Mouse (Mus musculus) E14TG2a.4 (cell line): ENCODE results near the gene Mylk.

ENCODE experiments used
- CTCF ChIP-seq: conservative IDR thresholded peaks from 2 replicates; pipeline ENCODE4 v1.5.1; 2014; ENCODE audit warnings: low read length
- NANOG ChIP-seq: IDR thresholded peaks from 2 replicates; pipeline ENCODE4 v1.6.1; 2014; ENCODE audit warnings: borderline replicate concordance, low read length, mixed read lengths
- POU5F1 ChIP-seq: IDR thresholded peaks from 2 replicates; pipeline ENCODE4 v1.6.1; 2014; ENCODE audit warnings: low read length, borderline replicate concordance

GRCm38 (mm10) chr16:34752026-34752425 is 7.0 kb downstream of the Mylk start:
- no peak for TF ChIP-seq CTCF
- no peak for TF ChIP-seq POU5F1
- no peak for TF ChIP-seq NANOG
